ENCODE assay signal across 7 mouse cellular contexts in the genomic region with DNA sequence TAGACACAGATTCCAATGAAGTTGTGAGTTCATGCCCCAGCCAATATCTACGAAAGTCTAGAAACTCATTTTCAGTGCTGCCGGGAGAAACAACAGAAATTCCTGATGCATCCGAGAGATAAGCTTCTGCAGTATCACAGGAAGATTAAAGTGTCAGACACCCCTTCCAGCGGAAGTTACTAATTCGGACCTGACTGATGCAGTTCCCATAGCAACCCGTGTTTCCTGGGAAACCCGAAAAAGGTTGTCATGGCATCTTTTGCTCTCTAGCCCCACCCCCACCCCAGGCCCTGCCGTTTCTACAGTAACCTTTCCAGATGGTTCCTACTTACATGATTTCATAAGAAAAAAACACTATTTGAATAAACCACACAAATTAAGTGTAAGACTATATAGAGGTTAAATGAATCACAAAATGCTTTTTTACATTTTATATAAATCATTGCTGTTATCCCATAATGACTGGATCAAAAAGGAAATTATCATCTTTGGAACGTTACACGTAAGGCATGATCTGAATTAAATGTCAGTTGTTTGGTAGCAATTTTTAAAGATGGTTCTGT. TPM values are rescaled to one million over a fixed set of nuclear protein-coding genes. Genes with fewer than 3 reads are reported as not detected.
DNase-seq lines count a peak whose midpoint lies in the region; ATAC-seq and TF ChIP-seq lines count a peak whose summit lies in the region.

No protein-coding gene starts in this region.

- WGBS in bone marrow, adult 2 months: 3% methylated on average over 10 of the region's 10 CpGs
- 25% methylated on average over 10 of the region's 10 CpGs for WGBS in liver, embryonic 13.5 days (ENCODE audit: insufficient replicate concordance)

- H3K4me2 ChIP-seq in liver, embryonic 13.5 days: 0 out of 2 replicates have a peak overlapping the region, but pooled peaks have one; percentile 76

- no peaks in the 10 kb centered on the region for H3K9me3 ChIP-seq in liver, embryonic 13.5 days (replicated peaks)

- no peak overlapping the region for H3K9ac ChIP-seq in liver, embryonic 13.5 days

- H3K27ac ChIP-seq in bone marrow, adult 2 months (ENCODE audit: control insufficient read depth, insufficient read depth, low read depth, low read length, poor library complexity): peak overlapping the region; percentile 42; the same call in 1 of the 2 replicates
- no peak overlapping the region for H3K27ac ChIP-seq in liver, embryonic 13.5 days

- H3K36me3 ChIP-seq in liver, embryonic 13.5 days: no peaks in the 10 kb centered on the region

- no peaks in the 10 kb centered on the region; the same call in 1 of the 2 replicates for H3K4me1 ChIP-seq in bone marrow, adult 2 months (ENCODE audit: control insufficient read depth, insufficient read depth, low read length)
- H3K4me1 ChIP-seq in liver, embryonic 13.5 days (replicated peaks): peaks cover 8% of the 10 kb centered on the region; the same call in 1 of the 2 replicates

- no peak for TF ChIP-seq CTCF in bone marrow, adult 2 months (IDR thresholded peaks at IDR 0.05; ENCODE audit: control insufficient read depth, insufficient read depth, low read length)

- peaks cover 52% of the 10 kb centered on the region for H3K27me3 ChIP-seq in liver, embryonic 13.5 days

- no peak for ATAC-seq in liver, embryonic 13.5 days (ENCODE audit: low read depth)

- H3K4me3 ChIP-seq in bone marrow, adult 2 months (replicated peaks; ENCODE audit: control insufficient read depth, low read depth, low read length): peak overlapping the region; percentile 9
- H3K4me3 ChIP-seq in liver, embryonic 13.5 days (replicated peaks): 0 out of 2 replicates have a peak overlapping the region, but pooled peaks have one; percentile 12

- TF ChIP-seq POLR2A in bone marrow, adult 2 months (IDR thresholded peaks at IDR 0.05; ENCODE audit: borderline replicate concordance, control insufficient read depth, low read depth, low read length): no peak

- intact Hi-C loops in heart, postnatal 14 days (cut with DNase I): no loop called here

- DNase-seq in CD8-positive naive resting alpha-beta T cell, adult 2 months (ENCODE audit: low read depth in 2 of 2, low spot score in 2 of 2): peak; percentile 37 to 52
- peak; percentile 31 to 74 for DNase-seq in frontal cortex, postnatal 36 days (ENCODE audit: low spot score in 2 of 2)
- DNase-seq in liver, embryonic 13.5 days: no peak
- DNase-seq in retina, embryonic 14.5 days (ENCODE audit: low spot score): peak; percentile 54
- no peak for DNase-seq in adrenal gland, postnatal 14 days
- DNase-seq in heart, postnatal 14 days: no peak

RNA-seq across cellular contexts. Expression of a gene that starts 2.8 kb away (rescaled TPM):
- polyA plus RNA-seq in bone marrow, adult 2 months (2011; ENCODE audit: insufficient read depth, insufficient read length, low replicate concordance, missing spikeins): 5.6 and 11.1 TPM in 2 replicates
- 1.4 and 1.7 TPM in 2 replicates for polyA plus RNA-seq in liver, embryonic 13.5 days (2015; fragmentation: Nextera tagmentation; extraction: Ambion mirVana)
- total RNA-seq in adrenal gland, postnatal 14 days (2021): 0.74 and 2.9 TPM in 2 replicates
- total RNA-seq in heart, postnatal 14 days (2021): 1 to 10 TPM in 1 of 2 experiments, under 1 TPM in 1; 0.38 to 2.6 TPM

Comparison
In these comparisons a context has a peak if more than half of its experiments do, and no peak if none do; other contexts are left out.
1. DNase-seq: peak in CD8-positive naive resting alpha-beta T cell, adult 2 months (2 of 2), frontal cortex, postnatal 36 days (2 of 2) and retina, embryonic 14.5 days (single experiment); none in liver, embryonic 13.5 days (single experiment), adrenal gland, postnatal 14 days (single experiment) and heart, postnatal 14 days (0 of 2).